Mouse (Mus musculus) kidney, postnatal 10 days (tissue): Measurements from ENCODE around the gene 1500015O10Rik.

Experiments used
- DNase-seq: peaks from one replicate; pipeline ENCODE4 v3.0.0; 2021; ENCODE audit warnings: mixed read lengths

The 1500015O10Rik gene

DNA sequence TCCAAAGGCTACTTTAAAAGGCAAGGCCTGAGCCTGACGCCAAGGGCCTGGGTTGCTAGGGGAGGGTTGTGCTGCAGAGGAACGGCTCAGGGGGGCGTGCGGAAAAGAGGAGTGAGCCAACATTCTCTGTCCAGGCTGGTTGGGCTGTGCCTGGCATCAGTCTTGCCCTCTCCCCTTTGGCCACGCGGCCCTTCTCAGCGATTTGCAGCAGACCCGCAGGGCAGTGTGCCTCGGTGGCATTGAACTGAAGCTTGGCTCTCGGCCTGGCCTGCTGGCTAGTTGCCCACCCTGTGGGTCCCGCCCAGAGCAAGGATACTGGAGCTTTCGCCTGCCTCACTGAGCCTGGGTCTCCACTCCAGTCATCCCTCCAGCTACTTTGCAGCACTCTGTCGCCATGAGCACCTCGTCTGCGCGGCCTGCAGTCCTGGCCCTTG is at the start of gene 1500015O10Rik:
Gene 1500015O10Rik, plus strand, starts transcription at position 112 of the 434 bp plus-strand sequence.
- peak; percentile 77 for DNase-seq

DNA sequence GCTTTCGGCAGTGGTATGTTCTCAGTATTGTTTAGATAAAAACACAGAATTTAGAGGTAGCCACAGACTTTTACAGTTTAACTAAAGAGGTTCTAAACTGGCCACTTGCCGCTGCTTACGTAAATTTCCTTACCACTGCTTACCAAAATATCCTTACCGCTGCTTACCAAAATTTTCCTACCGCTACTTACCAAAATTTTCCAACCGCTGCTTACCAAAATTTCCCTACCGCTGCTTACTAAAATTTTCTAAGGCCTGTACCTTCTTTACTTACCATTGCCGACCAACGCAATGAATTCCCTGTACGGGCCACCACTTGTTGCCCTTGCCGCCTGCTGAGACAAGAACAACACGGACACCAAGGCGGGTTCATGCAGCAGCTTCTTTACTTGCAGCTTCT is 40.4 kb upstream of the 1500015O10Rik start:
- DNase-seq = no peak

DNA sequence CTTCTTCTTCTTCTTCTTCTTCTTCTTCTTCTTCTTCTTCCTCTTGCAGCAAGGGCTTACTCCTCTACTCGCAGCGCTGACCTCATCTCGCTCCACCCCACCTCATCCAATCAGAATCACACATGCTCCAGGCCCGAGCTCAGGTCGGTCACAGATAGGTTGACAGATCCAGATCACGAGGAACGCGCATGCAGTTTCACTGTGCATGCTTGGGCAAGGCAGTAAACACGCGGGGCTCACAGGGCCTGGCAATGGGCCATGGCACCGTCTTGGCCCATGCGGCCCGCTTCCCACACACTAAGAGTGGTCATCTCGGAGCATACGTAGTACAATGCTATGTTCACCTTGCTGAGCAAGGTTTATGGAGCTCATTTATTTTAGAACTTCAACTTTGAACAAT is 39.9 kb upstream of the 1500015O10Rik start:
- no peak for DNase-seq

DNA sequence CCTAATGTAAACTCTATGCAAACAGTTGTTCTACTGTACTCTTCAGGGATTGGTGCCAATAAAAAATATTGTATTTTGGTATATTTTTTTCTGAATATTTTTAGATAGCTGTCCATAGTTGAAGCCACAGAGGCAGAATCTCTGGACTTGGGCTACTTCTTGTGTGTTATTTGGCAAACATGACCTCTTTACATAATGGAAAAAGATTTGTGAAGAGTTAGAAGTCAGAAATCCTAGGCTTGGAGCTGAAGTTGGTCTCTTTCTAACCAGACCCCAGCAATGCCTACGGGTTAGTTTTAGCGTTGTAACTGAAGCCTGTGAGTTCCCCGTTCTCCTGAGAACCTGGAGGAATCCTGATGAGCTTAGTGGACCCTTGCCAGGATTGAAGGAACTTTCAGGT is 36.3 kb upstream of the 1500015O10Rik start:
- no peak for DNase-seq

DNA sequence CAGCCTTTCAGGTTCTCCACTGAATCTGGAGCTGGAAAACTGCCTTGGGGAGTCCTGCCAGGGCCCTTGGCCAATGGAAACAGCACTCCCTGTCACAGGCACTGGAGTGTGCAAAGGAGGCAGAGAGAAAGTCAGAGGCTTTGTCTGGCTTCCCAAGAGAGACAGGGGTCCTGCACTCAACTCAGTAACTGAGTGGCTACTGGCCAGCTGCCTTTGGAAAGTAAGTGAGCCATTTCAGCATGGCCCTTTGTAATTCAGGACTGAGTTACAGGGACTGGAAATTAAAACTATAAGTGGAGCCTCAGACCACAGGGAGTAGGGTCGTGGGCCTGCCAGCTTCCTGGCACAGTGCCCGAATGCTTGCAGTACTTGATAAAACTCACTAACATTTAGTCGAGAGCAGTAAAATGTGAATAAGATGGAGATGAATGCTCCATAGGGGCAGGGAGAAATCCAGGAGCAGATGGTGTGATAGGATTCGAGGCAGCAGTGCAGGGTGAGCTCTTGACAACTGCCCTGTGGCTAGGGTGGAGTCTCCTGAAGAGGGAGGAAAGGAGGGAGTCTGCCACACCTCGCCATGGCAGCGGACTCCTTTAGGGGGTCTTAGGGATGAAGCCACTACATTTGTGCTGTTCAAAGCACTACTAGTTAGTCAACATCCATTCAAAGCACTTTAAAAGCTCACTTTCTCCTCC is 35.4 kb upstream of the 1500015O10Rik start:
- DNase-seq = peak; percentile 89

DNA sequence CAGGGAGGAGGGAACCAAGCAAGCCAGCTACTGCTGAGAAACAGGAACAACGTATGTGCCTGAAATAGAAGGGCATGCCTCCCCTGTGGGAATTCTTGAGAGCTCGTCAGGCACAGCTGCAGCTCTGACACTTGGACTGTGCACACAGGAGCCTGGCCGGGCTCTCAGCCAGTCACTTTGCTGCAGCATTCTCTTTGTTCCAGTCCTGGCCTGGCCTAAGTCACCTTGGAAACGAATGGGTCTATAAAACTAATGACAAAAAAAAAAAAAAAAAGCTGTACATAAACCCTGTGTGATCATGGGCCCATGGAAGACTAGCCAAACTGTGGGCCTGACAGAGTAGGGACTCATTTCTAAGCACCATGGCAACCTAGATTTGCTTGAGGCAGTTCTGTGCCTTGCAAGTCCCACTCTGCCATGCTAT is 31.8 kb upstream of the 1500015O10Rik start:
- peak; percentile 55 for DNase-seq

DNA sequence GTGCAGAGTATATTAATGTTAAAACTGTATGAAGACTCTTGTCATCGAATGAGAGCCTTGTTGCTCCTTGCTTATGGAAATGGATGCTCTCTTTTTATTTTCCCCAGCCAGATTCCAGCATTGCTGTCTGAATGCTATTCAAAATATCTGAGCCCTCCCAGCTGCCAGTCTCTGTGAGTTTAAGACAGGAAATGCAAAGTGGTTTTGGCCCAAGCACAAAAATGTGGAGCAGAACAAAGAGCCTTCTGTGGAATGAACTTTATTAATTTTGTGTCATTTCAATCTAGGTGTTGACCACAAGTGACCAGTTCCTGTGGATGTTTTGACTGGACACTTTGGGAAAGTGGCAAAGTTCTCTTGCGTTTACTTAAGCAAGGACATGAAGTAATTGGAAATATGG is 15.6 kb upstream of the 1500015O10Rik start:
- DNase-seq = peak; percentile 74

DNA sequence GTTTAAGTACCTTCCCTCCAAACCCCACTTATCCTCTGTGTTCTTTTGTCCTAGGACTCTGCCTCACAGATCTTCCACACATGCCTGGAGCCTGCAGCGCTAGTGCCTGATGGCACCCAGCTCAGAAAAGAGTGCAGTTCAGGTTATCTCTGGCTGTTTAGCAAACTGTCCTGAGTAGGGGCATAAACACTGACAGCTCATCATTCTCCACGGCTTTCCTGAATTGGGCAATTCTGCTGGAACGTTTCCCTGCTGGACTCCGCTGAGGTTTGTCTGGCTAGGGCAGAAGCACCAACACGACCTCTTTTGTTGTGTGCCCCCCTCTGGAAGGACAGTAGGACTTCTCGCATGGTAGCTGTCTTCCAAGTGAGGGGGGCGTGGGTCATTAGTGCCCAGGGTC is 12.4 kb upstream of the 1500015O10Rik start:
- DNase-seq = no peak

DNA sequence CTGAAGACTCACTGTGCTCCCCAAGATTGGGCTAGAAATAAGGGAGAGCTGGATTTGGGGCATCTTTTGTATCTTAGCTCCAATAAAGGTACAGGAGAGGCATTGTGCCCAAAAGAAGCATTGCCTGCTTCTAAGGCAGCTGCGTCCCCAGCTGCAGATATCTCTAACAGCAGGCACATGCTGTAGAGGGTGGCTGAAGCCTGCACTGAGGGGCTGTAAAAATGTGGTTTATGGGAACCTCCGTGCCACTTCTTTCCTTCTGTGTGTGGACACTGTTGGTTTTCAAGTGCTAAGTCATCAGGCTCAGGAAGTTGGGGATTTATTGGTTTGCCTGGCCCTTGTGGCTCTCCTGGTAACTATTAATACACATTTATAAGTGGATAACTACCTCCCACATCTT is 11.6 kb upstream of the 1500015O10Rik start:
- no peak for DNase-seq

DNA sequence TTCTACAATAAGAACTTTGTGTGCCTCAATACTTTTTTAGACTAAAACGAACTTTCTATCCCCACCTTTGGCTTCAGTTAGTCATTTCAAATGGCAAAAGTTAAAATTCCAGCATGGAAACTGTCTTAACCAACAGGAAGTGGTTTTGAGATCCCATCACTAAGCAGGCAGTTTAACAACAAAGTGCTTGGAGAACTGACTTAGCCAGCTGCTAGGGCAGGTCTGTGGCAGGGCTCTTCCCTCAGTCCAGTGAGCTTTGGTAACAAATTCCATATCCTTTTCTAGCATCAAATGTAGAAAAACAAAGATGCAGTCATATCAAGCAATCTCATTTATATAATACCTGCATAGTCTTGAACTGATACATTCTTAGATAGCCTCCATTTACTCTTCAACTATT is 7.9 kb upstream of the 1500015O10Rik start:
- DNase-seq = no peak

DNA sequence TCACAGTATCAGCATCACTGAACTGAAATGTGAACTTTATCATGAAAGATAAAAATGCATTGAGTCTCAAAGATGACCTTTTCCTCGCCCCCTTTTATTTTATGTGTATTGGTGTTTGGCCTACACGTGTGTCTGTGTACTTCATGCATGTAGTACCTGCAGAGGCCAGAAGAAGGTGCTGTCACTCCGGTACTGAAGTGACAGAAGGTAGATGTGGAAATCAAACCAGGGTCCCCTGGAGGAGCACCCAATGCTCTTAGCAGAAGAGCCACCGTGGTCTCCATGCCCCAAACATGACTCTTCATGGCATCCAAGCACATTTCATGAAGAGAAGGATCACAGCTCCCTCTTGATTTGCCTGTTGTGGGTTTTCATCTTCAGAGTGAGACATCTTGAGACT is 1.7 kb downstream of the 1500015O10Rik start:
- DNase-seq = no peak

DNA sequence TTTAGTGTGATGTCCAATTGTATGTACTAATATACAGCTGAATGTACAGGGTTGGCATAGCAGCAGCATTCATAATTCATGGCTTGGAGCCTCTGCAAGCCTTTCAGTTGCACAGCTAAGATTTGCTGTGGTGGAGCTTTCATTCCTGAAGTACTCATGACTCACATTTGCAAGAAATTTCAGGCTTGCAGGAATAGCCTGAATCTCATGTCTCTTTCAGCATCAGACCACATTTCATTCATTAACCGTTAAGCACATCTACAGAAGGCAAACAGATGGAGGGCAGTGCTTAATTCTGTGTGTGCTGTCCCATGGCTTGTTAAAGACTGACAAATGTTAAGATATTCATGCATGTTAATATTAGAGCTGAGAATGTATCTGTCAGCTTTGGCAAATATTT is 2.3 kb downstream of the 1500015O10Rik start:
- no peak for DNase-seq

DNA sequence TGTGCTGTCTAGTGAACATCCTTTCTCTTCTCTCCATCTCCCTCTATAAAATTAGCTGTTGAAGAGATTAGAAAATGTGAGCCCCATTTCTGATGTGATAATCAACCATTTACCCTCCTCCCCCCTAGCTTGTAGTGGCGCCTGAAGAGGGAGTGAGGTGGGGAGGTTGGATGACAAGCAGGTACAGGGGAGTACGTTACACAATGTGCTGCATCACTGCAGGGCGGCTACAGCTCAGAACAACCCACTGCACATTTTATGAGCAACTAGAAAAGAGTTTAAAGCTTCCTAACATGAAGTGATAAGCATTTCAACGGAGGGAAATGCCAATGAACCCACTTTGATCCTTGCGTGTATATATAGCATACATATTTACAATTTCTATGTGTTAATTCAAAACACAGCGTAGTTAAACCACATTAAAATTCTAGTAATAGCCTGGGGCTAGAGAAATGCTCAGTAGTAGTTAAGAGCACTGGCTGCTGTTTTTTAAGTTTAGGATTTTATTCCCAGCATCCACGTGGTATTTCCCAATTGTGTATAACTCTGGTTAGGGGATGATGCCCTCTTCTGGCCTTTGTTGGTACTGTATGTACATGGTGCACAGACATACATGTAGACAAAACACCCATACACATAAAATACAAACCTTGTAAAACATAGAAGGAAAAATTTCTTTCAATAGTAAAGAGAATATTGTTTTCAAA is 7.6 kb downstream of the 1500015O10Rik start:
- peak; percentile 81 for DNase-seq

DNA sequence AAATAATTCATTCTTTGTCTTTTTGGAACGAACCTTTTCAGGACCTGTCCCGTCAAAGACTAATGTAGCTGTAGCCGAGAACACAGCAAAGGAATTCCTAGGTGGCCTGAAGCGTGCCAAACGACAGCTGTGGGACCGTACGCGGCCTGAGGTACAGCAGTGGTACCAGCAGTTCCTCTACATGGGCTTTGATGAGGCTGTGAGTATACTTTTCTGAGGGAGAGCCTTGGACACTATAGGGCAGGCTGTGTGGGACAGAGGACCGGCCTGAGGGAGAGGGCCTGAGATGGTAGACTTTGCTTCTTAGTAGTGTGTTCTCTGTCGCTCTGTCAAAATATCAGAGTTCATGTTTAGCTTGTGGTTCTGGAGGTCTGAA is 8.1 kb downstream of the 1500015O10Rik start:
- DNase-seq = no peak

DNA sequence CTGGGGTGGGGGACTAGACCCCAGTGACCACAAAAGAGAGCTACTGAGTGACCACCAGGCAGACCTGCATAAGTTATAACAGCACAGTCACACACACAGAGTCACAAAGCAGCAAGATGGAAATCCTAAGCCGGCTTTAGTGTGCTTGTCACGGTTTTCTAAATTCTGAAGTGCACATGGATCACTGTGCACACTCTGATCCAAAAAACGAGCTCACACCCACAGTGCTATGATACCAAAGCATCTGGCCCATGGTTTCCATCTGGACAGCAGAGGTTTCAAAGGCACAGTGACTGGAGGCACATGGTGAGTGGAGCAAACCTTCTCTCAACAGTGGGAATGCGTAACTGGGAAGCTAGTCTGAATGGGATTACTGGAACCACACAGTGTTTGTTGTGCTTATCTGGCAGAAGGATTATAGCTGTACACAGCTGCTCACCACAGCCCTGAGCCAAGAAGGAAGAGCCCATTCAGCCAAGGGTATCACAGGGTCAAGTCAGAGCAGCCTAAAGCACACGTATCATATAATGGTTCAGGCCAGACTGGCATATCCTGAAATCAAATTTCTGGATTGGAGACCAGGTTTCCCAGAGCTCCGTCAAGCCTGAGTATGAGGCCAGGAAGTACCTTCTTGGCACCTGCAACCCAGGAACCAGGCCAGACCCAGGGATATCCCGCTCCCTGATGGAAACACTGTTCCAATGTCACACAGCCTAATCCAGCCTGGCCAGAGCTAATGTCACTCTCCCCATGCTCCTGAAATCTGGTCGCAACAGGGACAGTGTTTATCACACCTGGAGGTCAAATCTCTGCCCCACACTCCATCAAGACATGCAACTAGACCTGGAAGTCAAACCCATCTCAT is 24.3 kb downstream of the 1500015O10Rik start:
- DNase-seq = no peak

DNA sequence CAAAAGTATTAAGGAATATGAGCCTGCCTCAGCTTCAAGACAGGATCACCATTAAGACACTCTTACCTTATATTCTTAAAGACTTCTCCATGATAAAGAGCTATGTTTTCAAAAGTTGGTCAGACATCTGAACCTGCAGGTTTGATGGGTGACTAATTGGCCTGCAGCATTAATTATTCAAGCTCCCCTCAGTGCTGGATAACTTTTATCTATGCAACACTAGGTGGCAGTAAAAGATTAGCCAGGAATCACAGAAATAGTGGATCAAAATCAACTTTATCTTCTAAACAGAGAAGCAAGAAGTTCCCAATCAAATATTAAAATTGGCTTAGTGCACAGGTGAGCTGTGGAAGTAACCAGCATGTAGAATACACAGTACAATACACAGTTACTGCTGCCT is 29.7 kb downstream of the 1500015O10Rik start:
- DNase-seq = no peak

DNA sequence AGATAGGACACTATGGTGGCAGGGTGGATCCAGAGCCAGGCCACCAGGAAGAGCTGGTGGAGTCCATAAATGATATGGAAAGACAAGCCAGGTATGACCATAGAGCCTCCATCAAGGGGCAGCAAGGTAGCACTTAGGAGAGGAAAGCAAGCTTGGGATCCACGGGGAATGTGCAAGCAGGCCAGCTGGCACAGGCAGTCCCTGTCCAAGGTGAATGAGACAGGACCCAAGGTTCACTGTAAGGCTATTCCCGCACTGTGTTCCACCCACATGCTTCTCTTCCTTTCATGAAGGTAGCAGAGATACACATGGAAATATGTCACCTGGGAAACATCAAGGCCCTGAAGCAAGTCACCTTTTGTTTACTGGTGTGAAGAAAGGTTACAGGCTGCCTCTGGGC is 34.1 kb downstream of the 1500015O10Rik start:
- DNase-seq = no peak

DNA sequence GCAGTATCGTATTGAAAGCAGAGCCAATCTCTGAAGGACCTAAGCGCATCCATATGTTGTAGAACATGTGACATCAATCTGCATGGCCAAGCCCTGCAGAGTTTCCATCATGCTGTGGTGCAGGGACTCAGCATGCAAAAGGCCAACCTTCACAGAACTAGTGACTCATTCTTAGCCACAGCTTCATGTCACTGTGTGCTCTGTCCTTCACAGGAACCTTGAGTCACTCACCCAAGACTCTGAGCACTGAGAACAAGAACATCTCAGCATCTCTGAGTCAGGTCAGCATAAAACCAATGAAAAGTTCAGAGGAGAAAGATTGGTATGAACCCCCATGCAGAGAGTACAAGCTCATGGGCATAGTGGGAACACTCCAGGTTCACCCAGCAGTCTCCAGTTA is 35.9 kb downstream of the 1500015O10Rik start:
- DNase-seq = no peak

DNA sequence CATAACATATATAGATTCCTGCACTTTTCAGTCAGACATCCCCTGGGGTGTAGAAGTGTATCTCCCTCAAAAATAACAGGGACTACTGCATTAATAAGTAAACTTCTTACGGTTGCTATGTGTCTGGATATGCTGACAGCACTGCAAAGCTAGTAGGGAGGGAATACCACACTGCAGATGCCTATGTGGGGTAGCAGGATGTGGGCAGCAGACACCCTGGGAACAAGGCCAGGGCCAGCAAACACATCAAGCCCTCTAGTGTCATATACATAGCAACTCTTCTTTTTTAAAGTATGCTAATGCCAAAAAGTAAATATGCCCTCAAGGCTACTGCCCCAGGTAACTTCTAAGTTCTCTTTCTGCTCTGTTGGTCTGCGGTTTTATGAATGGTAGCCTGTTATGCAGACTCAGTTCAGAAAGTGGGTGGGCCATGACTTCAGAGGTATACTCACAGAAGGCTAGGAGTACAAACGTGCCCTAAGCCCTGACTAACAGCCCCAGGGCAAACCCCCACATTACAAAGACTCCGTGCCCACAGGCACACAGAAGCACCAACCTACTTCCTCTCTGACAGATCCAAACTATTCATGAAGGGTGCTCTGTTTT is 38.1 kb downstream of the 1500015O10Rik start:
- DNase-seq = no peak

DNA sequence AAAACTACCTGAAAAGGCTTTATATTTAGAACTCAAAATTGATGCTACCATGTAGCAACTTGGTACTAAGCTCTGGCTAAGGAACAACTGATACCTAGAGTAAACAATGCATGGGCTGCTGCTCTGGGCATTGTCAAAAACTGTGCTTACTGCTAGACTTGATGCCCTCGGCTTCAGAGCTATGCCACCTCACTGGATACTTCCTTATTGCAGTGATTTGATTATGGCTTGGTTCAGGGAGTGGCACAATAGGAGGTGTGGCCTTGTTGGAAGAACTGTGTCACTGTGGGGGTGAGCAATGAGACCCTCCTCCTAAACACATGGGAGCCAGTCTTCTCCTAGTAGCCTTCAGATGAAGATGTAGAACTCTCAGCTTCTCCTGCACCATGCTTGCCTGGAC is 38.9 kb downstream of the 1500015O10Rik start:
- no peak for DNase-seq

DNA sequence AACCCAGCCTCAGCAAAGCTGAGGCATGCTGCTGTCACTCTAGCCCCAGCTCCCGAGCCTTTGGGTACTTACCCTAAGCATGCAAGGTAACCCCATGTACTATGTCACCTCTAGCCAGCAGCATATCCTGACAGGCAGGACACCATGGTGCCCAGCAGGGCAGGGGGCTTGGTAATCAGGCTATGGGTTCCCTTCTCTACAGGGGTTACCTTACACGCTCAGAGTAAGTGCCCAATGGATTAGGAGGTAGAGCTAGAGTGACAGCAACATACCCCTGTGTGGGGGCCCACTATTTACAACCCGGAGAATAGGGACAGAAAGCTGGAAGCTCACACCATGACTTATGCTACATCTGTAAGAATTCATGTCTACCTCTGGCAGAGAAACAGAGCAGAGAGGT is 39.6 kb downstream of the 1500015O10Rik start:
- DNase-seq = no peak

DNA sequence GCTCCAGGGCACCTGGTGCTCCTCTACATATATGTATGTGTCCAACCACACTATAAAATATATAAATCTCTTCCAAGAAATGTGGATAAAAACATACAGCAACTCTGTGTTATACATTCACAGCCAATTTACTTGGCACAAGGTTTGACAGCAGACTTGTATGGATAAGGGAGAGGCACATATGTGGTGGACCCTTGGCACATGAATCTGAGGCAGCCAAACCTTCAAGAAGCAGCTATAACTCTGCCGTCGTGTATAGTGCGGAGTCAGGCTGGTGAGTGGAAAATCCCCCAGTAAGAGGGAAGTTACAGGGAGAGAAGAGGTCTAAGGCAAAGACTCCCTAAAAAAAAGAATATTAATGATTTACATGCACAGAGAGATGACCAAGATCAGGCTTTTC is 42.3 kb downstream of the 1500015O10Rik start:
- DNase-seq = no peak

DNA sequence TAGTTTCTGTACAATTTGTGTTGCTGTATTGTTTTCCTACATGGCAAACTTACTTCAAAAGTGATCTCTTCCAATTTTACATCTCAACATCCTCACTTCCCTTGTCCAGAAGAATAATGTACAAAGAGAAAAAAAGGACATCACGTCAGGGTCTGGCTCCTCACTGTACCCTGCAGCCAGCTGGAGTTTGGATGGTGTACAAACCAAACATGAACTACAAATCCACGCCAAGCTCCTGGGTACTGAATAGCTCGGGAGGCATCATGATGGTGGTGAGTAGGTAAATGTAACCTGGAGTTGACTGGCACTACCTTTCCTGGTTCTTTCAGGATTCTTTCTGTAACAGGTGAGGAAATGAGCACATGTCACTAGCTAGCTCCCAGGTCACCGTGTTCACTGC is 43.7 kb downstream of the 1500015O10Rik start:
- no peak for DNase-seq
